Mouse (Mus musculus): ENCODE measurements around the gene Pex5. TPM values are rescaled to one million over a fixed set of nuclear protein-coding genes. Genes with fewer than 3 reads are reported as not detected.
A peak's percentile ranks its signal among the peaks of the same experiment; 100 is the strongest.

The Pex5 gene
- 63.8 and 66.2 TPM in 2 replicates for polyA plus RNA-seq (2014; fragmentation: Nextera tagmentation; extraction: Ambion mirVana)

DNA sequence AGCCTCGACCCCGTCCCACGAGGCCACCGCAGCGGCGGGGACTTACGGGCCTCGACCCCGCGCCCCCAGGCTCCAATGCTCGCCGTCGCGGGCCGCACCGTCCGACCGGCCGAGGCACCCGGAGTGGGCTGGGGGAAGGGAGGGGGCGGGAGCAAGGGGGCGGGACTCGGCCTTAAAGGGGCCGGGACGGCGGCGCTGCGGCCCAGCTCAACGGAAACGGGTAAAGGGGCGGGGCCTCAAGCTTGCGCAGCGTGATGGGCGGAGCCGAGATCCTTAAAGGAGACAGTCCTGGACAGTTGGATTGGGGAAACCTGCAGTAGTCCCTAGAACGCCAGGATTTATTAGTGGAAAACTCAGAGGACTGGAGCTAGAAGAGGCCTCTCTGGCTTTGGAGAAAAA, at the start of gene Pex5:
Pex5 (minus strand) TSS at position 141 of the 399 bp plus-strand sequence.
- peak within 1 kb of the TSS; percentile 82 for H3K4me2 ChIP-seq (ENCODE audit: low read length)
- ATAC-seq (ENCODE audit: low FRiP score, low TSS enrichment) (peak; percentile 94), DNase-seq (peak; percentile 98)
- H3K4me3 ChIP-seq (replicated peaks; ENCODE audit: low read depth, low read length), result peak within 1 kb of the TSS; percentile 90
- H3K27me3 ChIP-seq (ENCODE audit: control insufficient read depth, insufficient read depth, low read length), result no peaks in the 10 kb centered on the region
- H3K9ac ChIP-seq (replicated peaks; ENCODE audit: low read length), result peak within 1 kb of the TSS; percentile 84
- H3K36me3 ChIP-seq (ENCODE audit: control insufficient read depth, insufficient read depth, low read length), result peaks cover 24% of the 10 kb centered on the region
- peaks cover 16% of the 10 kb centered on the region for H3K4me1 ChIP-seq (ENCODE audit: control insufficient read depth, insufficient read depth, low read length)
- H3K27ac ChIP-seq (replicated peaks; ENCODE audit: low read depth, low read length), result peak within 1 kb of the TSS; percentile 80
- H3K9me3 ChIP-seq (ENCODE audit: control insufficient read depth, low read length), result no peaks in the 10 kb centered on the region
- under 1% methylated on average over 36 of the region's 36 CpGs for WGBS

DNA sequence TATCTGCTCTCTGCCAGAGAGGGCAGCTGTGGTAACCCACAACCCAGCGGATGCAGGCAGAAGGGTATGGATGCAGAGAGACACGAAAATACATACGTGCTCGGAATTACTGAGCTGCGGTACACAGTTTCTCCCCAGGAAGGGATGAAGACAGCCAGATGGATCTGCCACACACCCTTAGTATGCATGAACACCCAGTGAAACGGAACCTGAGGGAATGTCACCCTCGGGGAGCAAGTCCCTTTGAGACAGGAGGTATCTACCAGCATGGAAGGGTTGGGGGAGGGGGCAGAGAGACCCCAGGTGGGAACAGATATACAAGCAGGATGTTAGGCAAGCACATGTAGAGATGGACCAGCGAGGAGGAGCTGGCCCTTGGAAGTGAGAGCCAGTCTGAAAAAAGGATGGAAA, 49.0 kb upstream of the Pex5 start:
- Histone ChIP-seq H3K27ac (replicated peaks; ENCODE audit: low read depth, low read length) (peak overlapping the region; percentile 89), H3K9me3 (ENCODE audit: control insufficient read depth, low read length) (no peaks in the 10 kb centered on the region), H3K9ac (replicated peaks; ENCODE audit: low read length) (peak overlapping the region; percentile 81), H3K27me3 (ENCODE audit: control insufficient read depth, insufficient read depth, low read length) (no peaks in the 10 kb centered on the region), H3K4me3 (replicated peaks; ENCODE audit: low read depth, low read length) (peak overlapping the region; percentile 67), H3K36me3 (ENCODE audit: control insufficient read depth, insufficient read depth, low read length) (peaks cover 19% of the 10 kb centered on the region; the same call in 1 of the 2 replicates), H3K4me1 (ENCODE audit: control insufficient read depth, insufficient read depth, low read length) (peaks cover 16% of the 10 kb centered on the region), H3K4me2 (ENCODE audit: low read length) (peak overlapping the region; percentile 78)
- DNase-seq, result peak; percentile 61
- 20% methylated on average over 8 of the region's 8 CpGs for WGBS
- ATAC-seq (ENCODE audit: low FRiP score, low TSS enrichment), result peak; percentile 40

DNA sequence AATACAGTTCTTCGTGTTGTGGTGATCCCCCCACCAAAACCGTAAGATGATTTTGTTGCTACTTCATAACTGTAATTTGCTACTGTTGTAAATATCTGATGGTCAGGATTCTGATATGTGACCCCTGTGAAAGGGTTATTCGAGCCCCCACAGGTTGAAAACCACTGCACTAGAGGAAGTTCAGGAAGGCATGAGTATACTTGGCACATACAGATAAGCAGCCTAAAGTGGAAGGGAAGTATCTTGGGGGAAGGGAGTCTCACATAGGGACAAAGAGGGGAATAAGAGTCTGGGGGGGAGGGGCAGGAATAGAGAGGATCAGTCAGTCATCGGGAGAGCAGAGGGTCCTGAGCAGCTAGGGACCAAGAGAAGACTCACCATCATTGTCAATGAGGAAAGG, 44.5 kb upstream of the Pex5 start:
- H3K9ac ChIP-seq (replicated peaks; ENCODE audit: low read length), result no peak overlapping the region
- no peaks in the 10 kb centered on the region for H3K9me3 ChIP-seq (ENCODE audit: control insufficient read depth, low read length)
- H3K27ac ChIP-seq (replicated peaks; ENCODE audit: low read depth, low read length), result no peak overlapping the region
- H3K4me3 ChIP-seq (replicated peaks; ENCODE audit: low read depth, low read length), result no peak overlapping the region
- no peak overlapping the region for H3K4me2 ChIP-seq (ENCODE audit: low read length)
- DNase-seq, result no peak
- ATAC-seq (ENCODE audit: low FRiP score, low TSS enrichment), result no peak
- peaks cover 11% of the 10 kb centered on the region for H3K4me1 ChIP-seq (ENCODE audit: control insufficient read depth, insufficient read depth, low read length)
- peaks cover 42% of the 10 kb centered on the region for H3K36me3 ChIP-seq (ENCODE audit: control insufficient read depth, insufficient read depth, low read length)
- WGBS, result 85% methylated on average over 4 of the region's 4 CpGs
- H3K27me3 ChIP-seq (ENCODE audit: control insufficient read depth, insufficient read depth, low read length), result no peaks in the 10 kb centered on the region

DNA sequence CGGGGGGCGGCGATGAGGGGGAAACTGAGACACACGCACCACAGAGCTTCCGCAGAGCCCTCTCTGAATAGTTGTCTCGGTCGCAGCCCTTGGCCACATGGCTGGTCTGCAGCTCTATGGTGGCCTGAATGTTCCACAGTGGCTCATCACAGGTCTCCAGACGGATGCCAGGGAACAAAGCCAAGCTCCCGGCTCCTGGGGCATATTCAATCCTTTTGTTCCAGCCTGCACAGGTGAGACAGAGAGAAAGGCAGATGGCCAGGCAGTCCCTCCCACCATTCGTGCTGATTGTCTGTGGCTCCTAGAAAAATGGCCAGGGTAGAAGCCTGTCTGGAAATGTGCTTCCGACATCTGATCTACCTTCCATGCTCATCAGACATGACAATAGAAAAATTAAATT, 43.6 kb upstream of the Pex5 start:
- WGBS, result 87% methylated on average over 11 of the region's 11 CpGs
- no peak overlapping the region for H3K27ac ChIP-seq (replicated peaks; ENCODE audit: low read depth, low read length)
- no peak for DNase-seq
- peaks cover 11% of the 10 kb centered on the region for H3K4me1 ChIP-seq (ENCODE audit: control insufficient read depth, insufficient read depth, low read length)
- no peak overlapping the region for H3K4me2 ChIP-seq (ENCODE audit: low read length)
- H3K9ac ChIP-seq (replicated peaks; ENCODE audit: low read length), result no peak overlapping the region
- ATAC-seq (ENCODE audit: low FRiP score, low TSS enrichment), result no peak
- peaks cover 42% of the 10 kb centered on the region for H3K36me3 ChIP-seq (ENCODE audit: control insufficient read depth, insufficient read depth, low read length)
- no peaks in the 10 kb centered on the region for H3K9me3 ChIP-seq (ENCODE audit: control insufficient read depth, low read length)
- H3K27me3 ChIP-seq (ENCODE audit: control insufficient read depth, insufficient read depth, low read length), result no peaks in the 10 kb centered on the region
- H3K4me3 ChIP-seq (replicated peaks; ENCODE audit: low read depth, low read length), result no peak overlapping the region

DNA sequence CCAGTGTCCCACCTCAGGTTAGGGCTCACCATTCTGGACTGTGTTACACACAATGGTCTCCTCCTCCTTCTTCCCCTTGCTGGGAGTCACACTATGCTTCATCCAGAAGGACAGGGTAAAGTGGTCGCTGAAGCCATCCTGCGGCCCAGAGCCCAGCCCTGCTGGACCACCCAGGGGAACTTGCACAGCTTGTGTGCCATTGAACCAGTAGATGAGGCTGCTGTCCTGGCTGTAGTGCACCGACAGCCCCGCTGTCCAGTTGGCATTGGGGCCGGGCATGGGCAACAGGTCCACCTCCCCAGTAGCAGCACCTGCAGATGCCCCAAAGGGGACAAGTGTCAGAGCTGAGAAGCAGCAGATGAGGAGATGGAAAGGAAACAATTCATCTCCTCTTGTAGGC, 43.0 kb upstream of the Pex5 start:
- no peak overlapping the region for H3K4me2 ChIP-seq (ENCODE audit: low read length)
- no peaks in the 10 kb centered on the region for H3K9me3 ChIP-seq (ENCODE audit: control insufficient read depth, low read length)
- no peak overlapping the region for H3K27ac ChIP-seq (replicated peaks; ENCODE audit: low read depth, low read length)
- H3K4me3 ChIP-seq (replicated peaks; ENCODE audit: low read depth, low read length), result no peak overlapping the region
- WGBS, result 92% methylated on average over 5 of the region's 5 CpGs
- H3K27me3 ChIP-seq (ENCODE audit: control insufficient read depth, insufficient read depth, low read length), result no peaks in the 10 kb centered on the region
- ATAC-seq (ENCODE audit: low FRiP score, low TSS enrichment), result no peak
- peaks cover 47% of the 10 kb centered on the region for H3K36me3 ChIP-seq (ENCODE audit: control insufficient read depth, insufficient read depth, low read length)
- peaks cover 4% of the 10 kb centered on the region for H3K4me1 ChIP-seq (ENCODE audit: control insufficient read depth, insufficient read depth, low read length)
- no peak overlapping the region for H3K9ac ChIP-seq (replicated peaks; ENCODE audit: low read length)
- no peak for DNase-seq

DNA sequence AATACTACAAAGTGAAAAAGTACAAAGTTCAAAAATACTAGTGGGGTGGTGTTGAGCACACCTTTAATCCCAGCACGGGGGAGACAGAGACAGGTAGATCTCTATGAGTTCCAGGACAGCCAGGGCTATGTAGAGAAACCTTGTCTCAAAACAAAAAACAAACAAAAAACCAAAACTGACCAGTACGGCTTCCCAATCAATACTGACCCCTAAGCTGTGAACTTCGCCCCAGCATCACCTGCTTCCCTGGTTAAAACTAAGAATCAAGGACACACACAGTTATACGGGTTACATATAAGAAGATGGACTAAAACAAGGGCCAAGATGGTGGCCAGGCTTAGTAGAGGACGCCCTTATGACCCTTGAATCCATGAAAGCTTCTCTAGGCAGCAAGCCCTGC, 41.4 kb upstream of the Pex5 start:
- Histone ChIP-seq H3K4me2 (ENCODE audit: low read length) (no peak overlapping the region), H3K9ac (replicated peaks; ENCODE audit: low read length) (no peak overlapping the region), H3K27ac (replicated peaks; ENCODE audit: low read depth, low read length) (no peak overlapping the region), H3K36me3 (ENCODE audit: control insufficient read depth, insufficient read depth, low read length) (peaks cover 46% of the 10 kb centered on the region), H3K4me3 (replicated peaks; ENCODE audit: low read depth, low read length) (no peak overlapping the region), H3K4me1 (ENCODE audit: control insufficient read depth, insufficient read depth, low read length) (no peaks in the 10 kb centered on the region), H3K27me3 (ENCODE audit: control insufficient read depth, insufficient read depth, low read length) (no peaks in the 10 kb centered on the region), H3K9me3 (ENCODE audit: control insufficient read depth, low read length) (no peaks in the 10 kb centered on the region)
- no peak for DNase-seq
- 95% methylated on average over 5 of the region's 5 CpGs for WGBS
- ATAC-seq (ENCODE audit: low FRiP score, low TSS enrichment), result no peak

DNA sequence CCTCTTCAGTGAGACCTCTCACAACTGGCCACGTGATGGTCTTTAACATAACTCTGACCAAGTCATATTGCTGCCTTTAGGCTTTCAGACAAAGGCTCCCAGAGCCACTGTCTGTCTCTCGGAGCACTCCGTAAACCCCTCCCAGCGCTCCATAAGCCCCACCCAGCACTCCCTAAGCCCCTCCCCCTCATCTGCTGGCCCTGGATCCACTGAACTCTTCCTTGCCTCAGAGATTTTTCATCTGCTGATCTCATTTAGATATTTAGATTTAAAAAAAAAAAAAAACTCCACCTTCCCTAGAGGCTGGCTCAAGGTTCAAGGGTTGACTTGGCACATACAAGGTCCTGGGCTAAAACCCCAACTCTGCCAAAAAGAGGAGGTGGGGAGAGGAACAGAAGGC, 38.9 kb upstream of the Pex5 start:
- H3K9me3 ChIP-seq (ENCODE audit: control insufficient read depth, low read length), result no peaks in the 10 kb centered on the region
- DNase-seq, result no peak
- H3K27me3 ChIP-seq (ENCODE audit: control insufficient read depth, insufficient read depth, low read length), result no peaks in the 10 kb centered on the region
- no peak overlapping the region for H3K9ac ChIP-seq (replicated peaks; ENCODE audit: low read length)
- H3K4me1 ChIP-seq (ENCODE audit: control insufficient read depth, insufficient read depth, low read length), result no peaks in the 10 kb centered on the region
- no peak for ATAC-seq (ENCODE audit: low FRiP score, low TSS enrichment)
- no peak overlapping the region for H3K4me3 ChIP-seq (replicated peaks; ENCODE audit: low read depth, low read length)
- no peak overlapping the region for H3K4me2 ChIP-seq (ENCODE audit: low read length)
- H3K27ac ChIP-seq (replicated peaks; ENCODE audit: low read depth, low read length), result no peak overlapping the region
- peaks cover 47% of the 10 kb centered on the region for H3K36me3 ChIP-seq (ENCODE audit: control insufficient read depth, insufficient read depth, low read length)
- 46% methylated on average over 4 of the region's 4 CpGs for WGBS

DNA sequence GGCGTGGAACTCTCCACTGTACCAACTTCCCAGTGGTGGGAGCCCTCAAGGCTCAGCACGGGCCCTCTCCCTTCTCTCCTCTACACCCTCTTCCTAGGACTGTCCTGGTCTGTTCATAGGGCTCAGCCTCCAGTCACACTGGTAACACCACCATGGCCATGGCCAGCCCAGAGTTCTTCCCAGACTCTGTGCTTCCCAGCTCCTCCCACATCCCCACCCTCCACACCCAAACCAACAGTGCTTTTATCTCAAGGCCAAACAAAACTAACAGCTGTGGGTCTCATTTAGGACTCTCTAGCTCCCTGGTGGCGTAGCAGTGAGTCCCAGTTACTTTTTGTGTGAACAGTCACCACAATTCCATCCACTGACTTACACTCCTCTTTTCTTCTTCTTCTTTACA, 37.1 kb upstream of the Pex5 start:
- ATAC-seq (ENCODE audit: low FRiP score, low TSS enrichment) (no peak), DNase-seq (no peak)
- Histone ChIP-seq H3K4me3 (replicated peaks; ENCODE audit: low read depth, low read length) (no peak overlapping the region), H3K36me3 (ENCODE audit: control insufficient read depth, insufficient read depth, low read length) (peaks cover 42% of the 10 kb centered on the region), H3K4me1 (ENCODE audit: control insufficient read depth, insufficient read depth, low read length) (no peaks in the 10 kb centered on the region), H3K27me3 (ENCODE audit: control insufficient read depth, insufficient read depth, low read length) (no peaks in the 10 kb centered on the region), H3K9me3 (ENCODE audit: control insufficient read depth, low read length) (no peaks in the 10 kb centered on the region), H3K27ac (replicated peaks; ENCODE audit: low read depth, low read length) (no peak overlapping the region), H3K4me2 (ENCODE audit: low read length) (no peak overlapping the region), H3K9ac (replicated peaks; ENCODE audit: low read length) (no peak overlapping the region)
- WGBS, result 82% methylated on average over 3 of the region's 3 CpGs

DNA sequence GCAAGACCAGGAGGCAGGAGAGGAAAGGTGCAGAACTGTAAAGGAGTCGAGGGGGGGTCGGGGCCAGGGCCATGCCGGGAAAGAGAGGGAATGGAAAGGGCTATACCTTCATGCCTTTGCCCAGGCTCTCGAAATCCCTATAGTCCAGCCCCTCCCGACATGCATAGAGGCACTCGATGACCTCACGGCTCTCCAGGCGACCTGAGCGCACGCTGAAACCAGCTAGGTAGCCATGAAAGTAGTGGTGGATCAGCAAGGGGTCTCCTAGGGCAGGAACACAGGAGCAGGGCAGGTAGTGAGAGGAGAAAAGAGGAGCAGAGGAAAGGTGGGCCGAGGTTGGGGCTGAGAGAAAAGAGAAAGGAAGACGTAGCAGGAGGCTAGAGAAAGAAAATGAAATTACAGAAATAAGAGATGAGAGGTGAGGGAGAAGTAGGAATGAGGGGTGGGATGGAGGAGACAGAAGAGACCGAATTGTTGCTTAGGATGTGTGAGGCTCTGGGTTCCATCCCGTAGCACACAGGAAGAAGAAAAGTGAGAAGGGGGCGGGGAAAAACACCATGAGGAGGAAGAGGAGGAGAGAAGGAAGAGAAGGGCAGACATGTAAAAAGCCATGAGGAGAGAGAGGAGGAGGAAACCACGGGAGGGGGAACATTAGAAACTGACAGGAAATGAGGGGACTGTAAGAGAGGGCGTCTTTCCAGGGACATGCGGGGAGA, 35.0 kb upstream of the Pex5 start:
- Histone ChIP-seq H3K9me3 (ENCODE audit: control insufficient read depth, low read length) (no peaks in the 10 kb centered on the region), H3K4me3 (replicated peaks; ENCODE audit: low read depth, low read length) (no peak overlapping the region), H3K9ac (replicated peaks; ENCODE audit: low read length) (no peak overlapping the region), H3K4me1 (ENCODE audit: control insufficient read depth, insufficient read depth, low read length) (no peaks in the 10 kb centered on the region), H3K27me3 (ENCODE audit: control insufficient read depth, insufficient read depth, low read length) (no peaks in the 10 kb centered on the region), H3K27ac (replicated peaks; ENCODE audit: low read depth, low read length) (no peak overlapping the region), H3K4me2 (ENCODE audit: low read length) (no peak overlapping the region), H3K36me3 (ENCODE audit: control insufficient read depth, insufficient read depth, low read length) (peaks cover 36% of the 10 kb centered on the region)
- DNase-seq (no peak), ATAC-seq (ENCODE audit: low FRiP score, low TSS enrichment) (no peak)
- WGBS, result 86% methylated on average over 18 of the region's 18 CpGs
